Mouse (Mus musculus) lung, embryonic 14.5 days (tissue): ENCODE data around the gene Gmip. TPM values are rescaled to one million over a fixed set of nuclear protein-coding genes. Genes with fewer than 3 reads are reported as not detected.

Experiments used
- ATAC-seq: fragments of 200-750 bp; cut with Nextera tagmentation; 2 replicates; pipeline ENCODE4 v1.8.0; 2017; ENCODE audit warnings: mild to moderate bottlenecking, moderate TSS enrichment, moderate library complexity; ENCODE audit not compliant: insufficient read depth
- DNase-seq: peaks from one replicate; pipeline ENCODE4 v3.0.0-alpha.2; 2015
- H3K27ac ChIP-seq: fragments of 300-500 bp; sonication (generic); 2 replicates; pipeline ENCODE4 v1.5.1; 2014; ENCODE audit warnings: low read depth, mild to moderate bottlenecking, moderate library complexity
- H3K27me3 ChIP-seq: fragments of 300-500 bp; sonication (generic); 2 replicates; pipeline ENCODE4 v1.6.1; 2014; ENCODE audit warnings: low read length, control low read depth; ENCODE audit not compliant: insufficient read depth
- H3K36me3 ChIP-seq: fragments of 300-500 bp; sonication (generic); 2 replicates; pipeline ENCODE4 v1.6.1; 2014; ENCODE audit warnings: control low read depth; ENCODE audit not compliant: insufficient read depth
- H3K4me1 ChIP-seq: fragments of 300-500 bp; sonication (generic); 2 replicates; pipeline ENCODE4 v1.6.1; 2014; ENCODE audit warnings: antibody characterized with exemption, control low read depth; ENCODE audit not compliant: insufficient read depth
- H3K4me2 ChIP-seq: fragments of 300-500 bp; sonication (generic); 2 replicates; pipeline ENCODE4 v1.6.1; 2014; ENCODE audit warnings: mild to moderate bottlenecking
- H3K4me3 ChIP-seq: fragments of 300-500 bp; sonication (generic); 2 replicates; pipeline ENCODE4 v1.5.1; 2014; ENCODE audit warnings: low read depth, low read length
- H3K9ac ChIP-seq: fragments of 300-500 bp; sonication (generic); 2 replicates; pipeline ENCODE4 v1.6.1; 2014
- H3K9me3 ChIP-seq: fragments of 300-500 bp; sonication (generic); 2 replicates; pipeline ENCODE4 v1.6.1; 2016; ENCODE audit warnings: low read depth, low read length, control low read depth
- CTCF ChIP-seq: IDR thresholded peaks from 2 replicates; pipeline ENCODE4 v1.5.1; 2016; ENCODE audit warnings: antibody characterized with exemption, low read depth
- WGBS: fragments of 180-500 bp; shearing (Covaris S2); extraction: QIAGEN DNeasy Blood & Tissue Kit; methylation state at CpG from one replicate; pipeline ENCODE4 v1.1.7; 2014; 5-methylcytosine and 5-hydroxymethylcytosine counted together
- polyA plus RNA-seq: library from polyadenylated mRNA; unstranded; fragments of >200 nt; fragmentation: Nextera tagmentation; extraction: Ambion mirVana; gene quantifications from 2 replicates; pipeline ENCODE4 v1.2.1, GENCODE M21; 2014

The Gmip gene
- polyA plus RNA-seq, 1 experiment from 2014 or later = 8.8 TPM

GRCm38 (mm10) chr8:69863387-69864020 lies 55.0 kb downstream of the Gmip start:
- TF ChIP-seq CTCF = no peak
- ATAC-seq = no peak
- Histone ChIP-seq H3K4me2 (no peak overlapping the region), H3K27ac (no peak overlapping the region), H3K27me3 (no peaks in the 10 kb centered on the region), H3K9ac (no peak overlapping the region), H3K36me3 (no peaks in the 10 kb centered on the region), H3K4me1 (no peaks in the 10 kb centered on the region), H3K9me3 (no peaks in the 10 kb centered on the region), H3K4me3 (no peak overlapping the region)
- no peak for DNase-seq
- WGBS = 78% methylated on average over 5 of the region's 5 CpGs

GRCm38 (mm10) chr8:69864180-69864579 lies 55.7 kb downstream of the Gmip start:
- no peaks in the 10 kb centered on the region for H3K27me3 ChIP-seq
- 68% methylated on average over 5 of the region's 5 CpGs for WGBS
- H3K9me3 ChIP-seq = no peaks in the 10 kb centered on the region
- no peak for DNase-seq
- H3K27ac ChIP-seq = no peak overlapping the region
- no peak overlapping the region for H3K4me3 ChIP-seq
- H3K4me2 ChIP-seq = no peak overlapping the region
- H3K9ac ChIP-seq = no peak overlapping the region
- H3K36me3 ChIP-seq = no peaks in the 10 kb centered on the region
- no peaks in the 10 kb centered on the region for H3K4me1 ChIP-seq
- no peak for ATAC-seq
- no peak for TF ChIP-seq CTCF

- ATAC-seq (no peak), DNase-seq (no peak)
- Histone ChIP-seq H3K4me2 (no peak overlapping the region), H3K27me3 (no peaks in the 10 kb centered on the region), H3K4me3 (no peak overlapping the region), H3K4me1 (no peaks in the 10 kb centered on the region), H3K9ac (no peak overlapping the region), H3K27ac (no peak overlapping the region), H3K36me3 (no peaks in the 10 kb centered on the region), H3K9me3 (no peaks in the 10 kb centered on the region)
- TF ChIP-seq CTCF = no peak
- WGBS = 64% methylated on average over 5 of the region's 5 CpGs
These were observed 59.3 kb downstream of the Gmip start for GRCm38 (mm10) chr8:69867696-69868326.

GRCm38 (mm10) chr8:69870003-69870765 lies 61.7 kb downstream of the Gmip start:
- no peak overlapping the region for H3K4me3 ChIP-seq
- no peak overlapping the region for H3K4me2 ChIP-seq
- H3K9ac ChIP-seq = no peak overlapping the region
- ATAC-seq (no peak), DNase-seq (no peak)
- H3K27me3 ChIP-seq = no peaks in the 10 kb centered on the region
- TF ChIP-seq CTCF = no peak
- no peaks in the 10 kb centered on the region for H3K4me1 ChIP-seq
- no peaks in the 10 kb centered on the region for H3K9me3 ChIP-seq
- WGBS = 73% methylated on average over 11 of the region's 11 CpGs
- H3K36me3 ChIP-seq = no peaks in the 10 kb centered on the region
- no peak overlapping the region for H3K27ac ChIP-seq

- H3K27me3 ChIP-seq = no peaks in the 10 kb centered on the region
- no peaks in the 10 kb centered on the region for H3K9me3 ChIP-seq
- DNase-seq (no peak), ATAC-seq (no peak)
- H3K4me2 ChIP-seq = no peak overlapping the region
- H3K9ac ChIP-seq = no peak overlapping the region
- H3K4me3 ChIP-seq = no peak overlapping the region
- H3K36me3 ChIP-seq = no peaks in the 10 kb centered on the region
- no peak for TF ChIP-seq CTCF
- H3K27ac ChIP-seq = no peak overlapping the region
- H3K4me1 ChIP-seq = no peaks in the 10 kb centered on the region
- 81% methylated on average over 6 of the region's 6 CpGs for WGBS
These were observed 62.4 kb downstream of the Gmip start for GRCm38 (mm10) chr8:69870907-69871306.

Other genes with a start within 250 kb of the Gmip start
- gene Zfp868, start 183.1 kb upstream of the Gmip start, polyA plus RNA-seq = 23.4 and 24.5 TPM in 2 replicates
- 1.4 and 1.8 TPM in 2 replicates for gene Zfp964, start 154.2 kb upstream of the Gmip start, polyA plus RNA-seq
- 30.2 and 31.3 TPM in 2 replicates for gene Zfp869, start 98.0 kb upstream of the Gmip start, polyA plus RNA-seq
- 5.6 and 5.8 TPM in 2 replicates for gene Zfp963, start 58.7 kb upstream of the Gmip start, polyA plus RNA-seq
- 0.22 and 0.30 TPM in 2 replicates for gene Gm20422, start 33.8 kb upstream of the Gmip start, polyA plus RNA-seq
- gene Atp13a1, start 17.5 kb upstream of the Gmip start, polyA plus RNA-seq = 46.6 and 57.4 TPM in 2 replicates
- 30.5 and 31.7 TPM in 2 replicates for gene Zfp866, start 17.5 kb upstream of the Gmip start, polyA plus RNA-seq
- gene Lpar2, start 13.8 kb downstream of the Gmip start, polyA plus RNA-seq = 0.74 and 1.0 TPM in 2 replicates
- gene Pbx4, start 23.8 kb downstream of the Gmip start, polyA plus RNA-seq = 7.1 and 9.4 TPM in 2 replicates
- gene Cilp2, start 79.0 kb downstream of the Gmip start, polyA plus RNA-seq = 0.25 and 0.31 TPM in 2 replicates
- 3.8 and 4.3 TPM in 2 replicates for gene Tssk6, start 93.5 kb downstream of the Gmip start, polyA plus RNA-seq
- gene Ndufa13, start 93.9 kb downstream of the Gmip start, polyA plus RNA-seq = 163 and 171 TPM in 2 replicates
- gene Yjefn3, start 94.0 kb downstream of the Gmip start, polyA plus RNA-seq = 3.6 and 4.3 TPM in 2 replicates
- gene Gatad2a, start 187.7 kb downstream of the Gmip start, polyA plus RNA-seq = 81.5 and 92.4 TPM in 2 replicates
- gene Mau2, start 234.1 kb downstream of the Gmip start, polyA plus RNA-seq = 49.6 and 50.7 TPM in 2 replicates
- 33.6 and 39.3 TPM in 2 replicates for gene Sugp1, start 234.1 kb downstream of the Gmip start, polyA plus RNA-seq